Mouse (Mus musculus) intestine, embryonic 15.5 days (tissue): ENCODE measurements around the gene Msmo1. TPM values are rescaled to one million over a fixed set of nuclear protein-coding genes. Genes with fewer than 3 reads are reported as not detected.

Experiments used
- ATAC-seq: fragments of 200-750 bp; cut with Nextera tagmentation; 2 replicates; pipeline ENCODE4 v1.8.0; 2017; ENCODE audit warnings: moderate TSS enrichment, moderate library complexity
- H3K27ac ChIP-seq: fragments of 300-500 bp; sonication (generic); 2 replicates; pipeline ENCODE4 v1.5.1; 2015; ENCODE audit warnings: mild to moderate bottlenecking, inconsistent platforms
- H3K27me3 ChIP-seq: fragments of 300-500 bp; sonication (generic); replicated peaks from 2 replicates; pipeline ENCODE4 v1.6.1; 2015; ENCODE audit warnings: inconsistent platforms
- H3K36me3 ChIP-seq: fragments of 300-500 bp; sonication (generic); 2 replicates; pipeline ENCODE4 v1.6.1; 2015; ENCODE audit warnings: inconsistent platforms
- H3K4me1 ChIP-seq: fragments of 300-500 bp; sonication (generic); replicated peaks from 2 replicates; pipeline ENCODE4 v1.6.1; 2015; ENCODE audit warnings: inconsistent platforms
- H3K4me2 ChIP-seq: fragments of 300-500 bp; sonication (generic); replicated peaks from 2 replicates; pipeline ENCODE4 v1.6.1; 2015; ENCODE audit warnings: mild to moderate bottlenecking, inconsistent platforms
- H3K4me3 ChIP-seq: fragments of 300-500 bp; sonication (generic); replicated peaks from 2 replicates; pipeline ENCODE4 v1.5.1; 2015; ENCODE audit warnings: inconsistent platforms
- H3K9ac ChIP-seq: fragments of 300-500 bp; sonication (generic); 2 replicates; pipeline ENCODE4 v1.6.1; 2015; ENCODE audit warnings: inconsistent platforms
- H3K9me3 ChIP-seq: fragments of 300-500 bp; sonication (generic); 2 replicates; pipeline ENCODE4 v1.6.1; 2016; ENCODE audit warnings: inconsistent platforms
- WGBS: fragments of 180-500 bp; shearing (Covaris S2); methylation state at CpG from one replicate; pipeline ENCODE4 v1.1.7; 2015; 5-methylcytosine and 5-hydroxymethylcytosine counted together
- polyA plus RNA-seq: library from polyadenylated mRNA; unstranded; fragments of >200 nt; fragmentation: Nextera tagmentation; extraction: Ambion mirVana; gene quantifications from 2 replicates; pipeline ENCODE4 v1.2.1, GENCODE M21; 2015

The Msmo1 gene
- polyA plus RNA-seq, 1 experiment from 2014 or later = 213 TPM

DNA sequence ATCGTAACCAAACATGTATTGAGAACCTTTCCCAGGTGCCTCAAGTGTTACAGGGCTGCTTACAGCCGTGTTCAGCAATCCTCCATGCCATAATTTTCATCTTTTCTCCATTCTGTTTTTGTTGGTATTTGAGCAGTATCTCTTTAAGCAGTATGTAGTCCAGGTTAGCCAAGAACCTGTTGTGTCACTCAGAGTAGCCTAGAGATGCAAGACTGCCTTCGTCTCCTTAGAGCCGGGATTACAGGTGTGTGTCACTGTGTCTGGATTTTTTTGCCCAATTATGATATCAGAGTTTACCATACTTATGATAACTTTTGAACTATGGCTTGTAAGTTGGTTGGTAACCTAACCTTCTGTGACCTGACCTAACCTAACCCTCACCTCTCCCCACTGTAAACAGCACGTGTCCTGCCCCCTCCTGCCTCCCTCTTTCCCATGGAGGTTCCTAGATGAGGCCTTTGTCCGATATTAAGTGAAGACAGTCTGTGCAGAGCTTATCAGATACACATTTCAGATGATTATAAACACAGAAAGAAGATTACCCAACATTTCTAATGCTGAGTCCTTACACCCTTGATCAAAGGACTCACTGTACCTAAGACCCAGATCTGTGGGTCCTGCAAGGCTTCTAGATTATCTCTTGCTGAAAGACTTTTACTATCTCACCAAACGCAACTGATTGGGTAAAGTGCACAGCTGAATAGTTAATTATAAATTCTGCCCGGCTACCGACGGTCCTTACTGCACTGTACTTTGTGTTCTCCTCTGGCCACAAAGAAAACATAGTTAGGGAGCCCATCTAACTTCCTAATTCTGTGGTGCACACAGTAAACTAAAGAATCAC lies 12.8 kb upstream of the Msmo1 start:
- H3K27me3 ChIP-seq = no peaks in the 10 kb centered on the region
- ATAC-seq = peak; percentile 87
- no peak overlapping the region for H3K27ac ChIP-seq
- 55% methylated on average over 10 of the region's 10 CpGs for WGBS
- no peaks in the 10 kb centered on the region for H3K36me3 ChIP-seq
- no peak overlapping the region for H3K4me2 ChIP-seq
- H3K4me1 ChIP-seq = no peaks in the 10 kb centered on the region
- H3K9me3 ChIP-seq = no peaks in the 10 kb centered on the region
- no peak overlapping the region for H3K9ac ChIP-seq
- no peak overlapping the region for H3K4me3 ChIP-seq

DNA sequence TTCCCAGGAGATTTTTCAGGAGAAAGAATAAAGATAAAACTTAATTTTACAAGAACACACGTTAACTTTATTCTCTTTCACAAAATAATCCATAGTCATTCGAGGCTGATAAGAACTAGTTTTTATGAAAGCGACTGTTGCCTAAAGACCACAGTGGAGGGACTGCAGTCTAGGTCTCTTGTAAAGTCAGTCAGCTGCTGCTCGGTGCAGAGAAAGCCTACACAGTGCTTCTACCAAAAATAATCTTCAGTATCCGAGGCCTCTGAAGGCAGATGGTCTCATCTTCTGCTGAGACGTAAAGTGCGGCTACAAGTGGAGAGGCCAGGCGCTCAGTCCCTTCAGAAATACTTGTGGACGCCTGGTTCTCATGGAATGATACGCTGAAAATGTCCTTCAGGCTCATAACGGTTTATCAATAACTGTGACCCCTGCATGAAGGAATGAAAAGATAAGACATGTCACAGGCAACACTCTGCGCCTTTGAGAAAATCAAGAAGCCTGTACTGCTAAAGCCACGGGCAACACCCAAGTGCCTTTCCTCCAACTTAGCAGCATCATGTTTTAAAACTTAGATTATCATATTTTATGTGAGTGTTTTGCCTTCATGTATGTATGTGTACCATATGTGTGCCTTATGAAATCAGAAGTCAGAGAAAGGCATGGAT lies 7.1 kb upstream of the Msmo1 start:
- ATAC-seq = no peak
- 91% methylated on average over 13 of the region's 13 CpGs for WGBS

DNA sequence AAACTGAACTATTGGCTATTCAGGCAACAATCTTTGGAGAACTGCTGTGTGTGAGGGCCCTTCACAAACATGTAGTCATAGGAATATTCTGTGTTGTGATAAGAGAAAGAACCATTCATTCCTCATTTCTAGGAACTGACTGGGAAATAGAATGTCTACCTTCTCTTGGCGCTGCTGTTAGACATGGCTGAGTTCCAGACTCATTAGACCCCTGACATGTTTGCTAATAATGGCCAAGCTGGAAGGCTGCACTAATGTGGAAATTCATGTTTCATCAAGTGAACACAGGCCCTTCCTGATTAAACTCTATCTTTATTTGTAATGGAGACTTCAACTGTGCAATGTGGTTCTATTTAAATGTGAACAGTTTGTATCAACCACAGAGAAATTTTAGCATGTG lies 5.3 kb upstream of the Msmo1 start:
- Histone ChIP-seq H3K27me3 (no peaks in the 10 kb centered on the region), H3K4me2 (no peak overlapping the region), H3K36me3 (no peaks in the 10 kb centered on the region), H3K4me3 (no peak overlapping the region), H3K4me1 (0 out of 2 replicates have a peak, but pooled peaks cover 2% of the 10 kb centered on the region), H3K9ac (no peak overlapping the region), H3K27ac (no peak overlapping the region), H3K9me3 (no peaks in the 10 kb centered on the region)
- no peak for ATAC-seq
- 76% methylated on average over 1 of the region's 1 CpGs for WGBS

More for the DNA sequence above, 7.1 kb upstream of the Msmo1 start:
- no peak overlapping the region for H3K27ac ChIP-seq
- no peaks in the 10 kb centered on the region for H3K27me3 ChIP-seq
- H3K9ac ChIP-seq = no peak overlapping the region
- no peak overlapping the region for H3K4me2 ChIP-seq
- H3K4me3 ChIP-seq = no peak overlapping the region
- no peaks in the 10 kb centered on the region for H3K9me3 ChIP-seq
- H3K4me1 ChIP-seq = no peaks in the 10 kb centered on the region
- no peaks in the 10 kb centered on the region for H3K36me3 ChIP-seq

DNA sequence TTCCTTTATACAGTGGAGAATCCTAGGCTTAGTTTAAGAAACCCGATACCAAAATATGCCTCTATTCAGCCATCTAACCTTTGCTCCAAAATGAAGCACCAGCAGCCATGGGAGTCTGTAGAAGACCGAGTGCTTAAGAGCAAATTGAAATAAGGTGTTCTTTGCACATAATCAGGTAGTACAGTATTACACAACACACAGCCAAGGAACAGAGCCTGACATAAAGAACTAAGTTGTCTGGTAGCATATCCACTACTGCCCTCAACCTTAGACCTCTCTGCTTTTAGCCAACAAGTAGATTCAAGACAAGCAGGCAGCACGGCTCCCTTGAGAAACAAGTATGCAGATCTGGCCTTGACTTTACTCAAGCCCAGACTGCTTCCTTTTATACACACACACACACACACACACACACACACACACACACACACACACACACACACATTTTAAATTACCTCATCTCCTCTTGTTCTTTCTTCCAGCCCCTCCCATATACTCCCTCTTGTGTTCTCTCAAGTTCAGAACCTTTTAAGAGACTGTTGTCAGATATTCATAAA lies 3.3 kb upstream of the Msmo1 start:
- no peak for ATAC-seq

DNA sequence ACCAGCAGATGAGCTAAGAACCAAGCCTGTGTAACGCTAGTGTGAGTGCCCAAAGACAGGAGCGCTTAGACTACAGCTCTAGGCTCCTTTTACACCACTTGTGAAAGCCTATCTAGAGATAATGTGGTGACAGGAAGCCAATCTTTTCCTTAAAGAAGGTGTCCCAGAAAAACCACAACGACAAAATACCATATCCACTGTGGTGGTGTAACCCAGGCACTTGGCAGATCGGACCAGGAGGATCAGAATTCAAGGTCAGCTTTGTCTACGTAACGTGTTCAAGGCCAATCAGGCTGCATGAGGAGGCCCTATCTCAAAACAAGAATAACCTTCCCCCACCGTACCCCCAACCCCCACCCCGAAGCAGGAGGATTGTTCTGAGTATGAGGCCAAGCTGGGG lies 1.6 kb upstream of the Msmo1 start:
- no peaks in the 10 kb centered on the region for H3K9me3 ChIP-seq
- no peaks in the 10 kb centered on the region; the same call in 1 of the 2 replicates for H3K36me3 ChIP-seq
- no peak overlapping the region for H3K4me2 ChIP-seq
- no peaks in the 10 kb centered on the region for H3K27me3 ChIP-seq
- no peak overlapping the region for H3K4me3 ChIP-seq
- 84% methylated on average over 8 of the region's 8 CpGs for WGBS
- no peak overlapping the region for H3K27ac ChIP-seq
- no peak overlapping the region for H3K9ac ChIP-seq
- ATAC-seq = no peak
- H3K4me1 ChIP-seq = peaks cover 5% of the 10 kb centered on the region; the same call in 1 of the 2 replicates

More for the DNA sequence above, 3.3 kb upstream of the Msmo1 start:
- Histone ChIP-seq H3K4me2 (no peak overlapping the region), H3K27ac (no peak overlapping the region), H3K9ac (no peak overlapping the region), H3K27me3 (no peaks in the 10 kb centered on the region), H3K36me3 (no peaks in the 10 kb centered on the region), H3K4me1 (peaks cover 2% of the 10 kb centered on the region; the same call in 1 of the 2 replicates), H3K4me3 (no peak overlapping the region), H3K9me3 (no peaks in the 10 kb centered on the region)
- 82% methylated on average over 3 of the region's 3 CpGs for WGBS

DNA sequence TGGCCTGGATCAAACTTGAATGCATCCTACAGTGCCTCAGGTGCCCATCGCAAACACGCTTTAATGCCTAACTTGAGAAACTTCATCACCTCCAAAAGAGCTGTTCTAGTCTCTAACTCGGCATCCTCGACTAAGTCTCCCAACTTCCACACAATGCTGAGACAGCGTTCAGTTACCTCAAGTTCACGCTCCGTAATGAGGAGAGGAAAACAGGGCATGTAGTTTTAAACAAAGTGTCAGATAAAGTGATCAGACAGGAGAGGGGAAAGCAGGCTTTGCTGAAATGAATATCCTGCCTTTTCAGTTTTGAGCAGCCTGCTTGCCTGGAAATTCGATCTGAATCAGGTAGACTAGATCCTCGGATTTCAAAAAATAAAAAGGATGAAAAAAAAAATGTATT lies 996 bp downstream of the Msmo1 start:
- H3K36me3 ChIP-seq = no peaks in the 10 kb centered on the region; the same call in 1 of the 2 replicates
- no peak for ATAC-seq
- H3K4me2 ChIP-seq = peak overlapping the region; percentile 54
- peak overlapping the region; percentile 50 for H3K4me3 ChIP-seq
- no peak overlapping the region for H3K27ac ChIP-seq
- peaks cover 7% of the 10 kb centered on the region; the same call in 1 of the 2 replicates for H3K4me1 ChIP-seq
- no peaks in the 10 kb centered on the region for H3K27me3 ChIP-seq
- peak overlapping the region; percentile 49 for H3K9ac ChIP-seq
- H3K9me3 ChIP-seq = no peaks in the 10 kb centered on the region
- 6% methylated on average over 9 of the region's 9 CpGs for WGBS

DNA sequence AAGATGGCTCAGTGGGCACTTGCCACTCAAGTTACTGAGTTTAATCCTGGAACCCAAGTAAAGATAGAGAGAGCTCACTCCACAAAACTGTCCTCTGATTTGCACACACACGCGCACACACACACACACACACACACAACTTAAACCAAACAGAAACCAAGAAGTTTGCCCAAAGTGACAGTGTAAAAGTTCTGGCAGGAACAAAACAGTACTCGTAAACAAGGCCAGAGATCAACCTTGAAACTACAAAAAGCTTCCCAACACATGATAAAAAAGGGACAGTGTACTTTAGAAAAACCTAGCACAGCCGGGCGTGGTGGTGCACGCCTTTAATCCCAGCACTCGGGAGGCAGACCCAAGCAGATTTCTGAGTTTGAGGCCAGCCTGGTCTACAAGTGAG lies 5.4 kb downstream of the Msmo1 start:
- Histone ChIP-seq H3K4me2 (no peak overlapping the region), H3K4me3 (no peak overlapping the region), H3K4me1 (peaks cover 5% of the 10 kb centered on the region; the same call in 1 of the 2 replicates), H3K27me3 (no peaks in the 10 kb centered on the region), H3K27ac (no peak overlapping the region), H3K9ac (no peak overlapping the region), H3K36me3 (peaks cover 20% of the 10 kb centered on the region), H3K9me3 (no peaks in the 10 kb centered on the region)
- WGBS = 80% methylated on average over 7 of the region's 7 CpGs
- no peak for ATAC-seq

DNA sequence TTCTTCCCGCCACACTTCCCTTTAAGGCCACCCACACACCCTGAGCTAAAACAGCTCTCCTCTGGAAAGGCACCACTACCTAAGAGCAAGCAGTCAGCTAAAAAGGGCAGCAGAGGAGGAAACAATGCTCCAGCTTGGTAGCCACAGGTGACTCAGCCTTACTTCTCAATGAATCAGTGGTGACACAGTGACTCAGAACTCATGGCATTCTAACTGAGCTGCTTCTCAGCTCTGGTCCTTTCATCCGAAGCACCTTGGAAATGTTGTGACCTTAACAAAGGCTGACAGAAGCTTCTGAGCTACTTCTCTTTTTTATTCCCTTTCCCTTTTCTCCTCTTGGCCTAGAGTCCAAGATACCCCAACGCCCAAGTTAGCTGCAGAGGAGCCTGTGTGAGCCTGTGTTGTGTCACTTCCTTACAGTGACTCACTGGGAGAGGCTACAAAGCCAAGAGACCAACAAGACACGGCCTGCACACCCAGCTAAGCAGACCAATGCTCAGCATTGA lies 7.3 kb downstream of the Msmo1 start:
- WGBS = 82% methylated on average over 4 of the region's 4 CpGs
- Histone ChIP-seq H3K27ac (no peak overlapping the region), H3K4me2 (no peak overlapping the region), H3K36me3 (peaks cover 25% of the 10 kb centered on the region), H3K4me3 (no peak overlapping the region), H3K4me1 (0 out of 2 replicates have a peak, but pooled peaks cover 5% of the 10 kb centered on the region), H3K9me3 (no peaks in the 10 kb centered on the region), H3K9ac (no peak overlapping the region), H3K27me3 (no peaks in the 10 kb centered on the region)
- peak; percentile 26; the same call in 1 of the 2 replicates for ATAC-seq

DNA sequence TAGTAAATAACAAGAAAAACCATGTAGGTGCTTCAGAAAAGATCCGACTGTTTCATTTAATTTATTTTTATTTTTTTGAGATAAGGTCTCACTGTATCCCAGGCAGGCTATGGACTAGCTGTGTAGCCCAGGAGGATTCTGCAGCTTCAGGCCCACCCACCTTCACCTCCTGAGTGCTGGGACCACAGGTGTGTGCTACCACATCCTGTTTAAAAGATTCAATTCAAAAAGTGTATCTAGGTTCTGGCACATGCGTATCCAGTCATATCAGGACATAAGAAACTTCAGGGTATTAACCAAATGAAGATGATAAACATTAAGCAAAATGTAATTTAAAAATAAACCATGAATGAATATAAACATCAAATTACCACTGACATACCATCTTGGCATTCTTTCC lies 10.4 kb downstream of the Msmo1 start:
- no peak overlapping the region for H3K9ac ChIP-seq
- H3K4me2 ChIP-seq = no peak overlapping the region
- no peak overlapping the region for H3K4me3 ChIP-seq
- no peaks in the 10 kb centered on the region for H3K9me3 ChIP-seq
- H3K36me3 ChIP-seq = peaks cover 41% of the 10 kb centered on the region
- H3K4me1 ChIP-seq = no peaks in the 10 kb centered on the region
- H3K27ac ChIP-seq = no peak overlapping the region
- no peaks in the 10 kb centered on the region for H3K27me3 ChIP-seq
- 88% methylated on average over 2 of the region's 2 CpGs for WGBS
- ATAC-seq = no peak

DNA sequence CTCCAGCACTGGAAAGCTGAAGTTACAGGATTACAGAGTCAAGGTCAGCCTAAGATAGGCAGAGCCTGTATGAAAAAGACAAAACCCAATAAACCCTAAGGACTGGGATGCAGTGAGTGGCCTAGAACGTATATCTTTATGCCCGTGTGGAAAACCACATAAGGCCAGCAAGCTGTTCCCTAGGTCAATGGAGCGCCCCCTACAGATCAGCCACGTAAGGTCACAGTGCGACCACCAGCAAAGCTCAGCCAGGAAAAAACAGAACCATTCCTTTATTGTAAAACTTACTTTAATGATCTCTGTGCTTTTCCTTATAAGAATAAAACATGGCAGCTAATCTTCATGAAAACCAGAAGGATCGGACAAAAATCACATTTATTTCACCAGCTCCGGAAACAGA lies 15.7 kb downstream of the Msmo1 start:
- Histone ChIP-seq H3K4me1 (no peaks in the 10 kb centered on the region), H3K27ac (no peak overlapping the region), H3K27me3 (no peaks in the 10 kb centered on the region), H3K9ac (no peak overlapping the region), H3K4me3 (no peak overlapping the region), H3K36me3 (peaks cover 31% of the 10 kb centered on the region), H3K9me3 (no peaks in the 10 kb centered on the region), H3K4me2 (no peak overlapping the region)
- no peak for ATAC-seq
- WGBS = 85% methylated on average over 7 of the region's 7 CpGs

DNA sequence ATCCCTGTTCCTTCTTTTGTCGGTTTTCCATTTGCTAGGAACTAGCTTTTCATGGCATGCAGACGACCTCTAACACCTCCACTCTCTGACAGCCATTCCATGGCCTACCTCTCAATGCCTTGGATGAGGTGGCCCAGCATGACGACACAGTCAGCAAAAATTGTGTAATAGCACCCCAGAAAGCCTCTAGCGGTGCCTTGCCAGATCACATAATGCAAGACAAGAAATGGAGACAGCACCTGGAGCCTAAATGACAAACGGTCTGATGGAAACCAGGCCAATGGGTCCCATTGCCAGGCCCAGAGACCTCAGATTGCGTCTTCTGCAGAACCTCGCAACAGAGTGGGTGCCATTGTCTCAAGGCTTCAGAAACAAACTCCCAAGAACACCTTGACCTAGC lies 21.1 kb downstream of the Msmo1 start:
- Histone ChIP-seq H3K4me3 (no peak overlapping the region), H3K4me1 (no peaks in the 10 kb centered on the region), H3K4me2 (no peak overlapping the region), H3K9ac (no peak overlapping the region), H3K27me3 (no peaks in the 10 kb centered on the region), H3K9me3 (no peaks in the 10 kb centered on the region), H3K36me3 (peaks cover 6% of the 10 kb centered on the region; the same call in 1 of the 2 replicates), H3K27ac (no peak overlapping the region)
- 88% methylated on average over 7 of the region's 7 CpGs for WGBS
- no peak for ATAC-seq

DNA sequence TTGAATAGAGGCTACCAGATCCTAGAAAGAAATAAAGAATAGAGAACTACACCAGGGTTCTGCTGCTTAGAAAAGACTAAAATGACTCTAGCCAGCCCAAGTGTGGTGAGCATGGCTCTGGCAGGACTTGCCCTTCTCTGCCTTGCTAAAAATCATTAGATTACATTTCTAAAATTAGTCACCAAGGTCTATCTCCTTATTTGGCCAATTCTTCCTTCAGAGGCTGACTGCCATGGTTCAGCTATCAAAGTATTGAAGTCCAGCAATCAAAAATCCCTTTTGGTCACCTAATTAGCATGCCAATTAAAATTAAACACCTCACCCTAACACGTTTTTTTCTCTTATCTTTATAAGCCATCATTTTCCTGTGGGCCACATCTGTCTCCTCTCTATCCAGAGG lies 22.0 kb downstream of the Msmo1 start:
- Histone ChIP-seq H3K27me3 (no peaks in the 10 kb centered on the region), H3K4me2 (no peak overlapping the region), H3K9ac (no peak overlapping the region), H3K4me1 (no peaks in the 10 kb centered on the region), H3K9me3 (no peaks in the 10 kb centered on the region), H3K4me3 (no peak overlapping the region), H3K36me3 (peaks cover 6% of the 10 kb centered on the region; the same call in 1 of the 2 replicates), H3K27ac (no peak overlapping the region)
- WGBS = 41% methylated on average over 1 of the region's 1 CpGs
- no peak for ATAC-seq
